Mouse (Mus musculus): Measurements from ENCODE around the gene Nme1. TPM values are rescaled to one million over a fixed set of nuclear protein-coding genes. Genes with fewer than 3 reads are reported as not detected.

Gene Nme1
- polyA plus RNA-seq, 1 experiment from 2014 or later = 357 TPM

GRCm38 (mm10) chr11:93988328-93989062, 20.2 kb upstream of the Nme1 start:
- Histone ChIP-seq H3K36me3 (ENCODE audit: control insufficient read depth, insufficient read depth) (no peaks in the 10 kb centered on the region), H3K9ac (replicated peaks; ENCODE audit: low read depth, low read length) (no peak overlapping the region), H3K4me3 (replicated peaks; ENCODE audit: low read length) (no peak overlapping the region), H3K9me3 (ENCODE audit: control insufficient read depth, low read length) (no peaks in the 10 kb centered on the region), H3K4me1 (replicated peaks; ENCODE audit: control insufficient read depth, insufficient read depth, low read length) (no peaks in the 10 kb centered on the region), H3K27ac (ENCODE audit: low read length) (no peak overlapping the region), H3K27me3 (replicated peaks; ENCODE audit: control insufficient read depth, insufficient read depth, low read length) (0 out of 2 replicates have a peak, but pooled peaks cover 5% of the 10 kb centered on the region), H3K4me2 (ENCODE audit: low read length) (no peak overlapping the region)
- ATAC-seq = no peak
- WGBS = 70% methylated on average over 12 of the region's 12 CpGs

DNA sequence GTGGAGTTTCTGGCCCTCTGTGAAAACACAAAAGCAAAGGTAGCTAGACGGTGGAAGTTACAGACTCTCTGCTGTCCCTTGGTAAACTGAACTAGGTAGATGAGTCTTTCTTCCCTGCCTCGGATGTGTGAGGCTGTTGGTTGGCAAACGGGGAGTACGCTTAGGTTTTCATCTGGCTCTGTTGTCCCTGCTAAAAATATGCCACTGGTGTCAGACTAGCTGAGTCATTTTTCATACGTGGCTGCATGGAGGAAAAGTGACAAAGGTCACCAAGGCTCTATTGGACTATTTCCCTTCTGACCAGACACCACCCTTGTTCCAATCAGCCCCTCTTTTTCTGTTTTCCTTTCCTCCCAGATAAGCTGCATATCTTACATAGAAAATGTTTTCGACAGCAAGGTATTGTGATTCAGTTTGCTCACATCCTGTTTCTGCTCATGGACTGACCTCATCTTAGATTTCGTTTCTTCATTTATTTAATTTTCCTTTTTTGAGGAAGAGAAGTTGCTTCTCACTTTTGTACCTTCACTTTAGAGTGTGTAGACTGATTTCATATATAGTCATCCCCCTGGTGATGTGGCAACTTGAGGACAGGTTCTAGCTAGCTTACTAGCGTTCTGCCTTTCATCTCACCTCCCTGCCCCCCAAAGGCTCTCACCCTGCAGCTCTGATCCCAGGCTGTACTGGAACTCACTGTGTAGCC, 19.5 kb upstream of the Nme1 start:
- ATAC-seq = no peak
- Histone ChIP-seq H3K4me2 (ENCODE audit: low read length) (no peak overlapping the region), H3K9ac (replicated peaks; ENCODE audit: low read depth, low read length) (no peak overlapping the region), H3K4me1 (replicated peaks; ENCODE audit: control insufficient read depth, insufficient read depth, low read length) (no peaks in the 10 kb centered on the region), H3K4me3 (replicated peaks; ENCODE audit: low read length) (no peak overlapping the region), H3K36me3 (ENCODE audit: control insufficient read depth, insufficient read depth) (no peaks in the 10 kb centered on the region), H3K9me3 (ENCODE audit: control insufficient read depth, low read length) (no peaks in the 10 kb centered on the region), H3K27ac (ENCODE audit: low read length) (no peak overlapping the region), H3K27me3 (replicated peaks; ENCODE audit: control insufficient read depth, insufficient read depth, low read length) (0 out of 2 replicates have a peak, but pooled peaks cover 5% of the 10 kb centered on the region)
- WGBS = 73% methylated on average over 8 of the region's 8 CpGs

DNA sequence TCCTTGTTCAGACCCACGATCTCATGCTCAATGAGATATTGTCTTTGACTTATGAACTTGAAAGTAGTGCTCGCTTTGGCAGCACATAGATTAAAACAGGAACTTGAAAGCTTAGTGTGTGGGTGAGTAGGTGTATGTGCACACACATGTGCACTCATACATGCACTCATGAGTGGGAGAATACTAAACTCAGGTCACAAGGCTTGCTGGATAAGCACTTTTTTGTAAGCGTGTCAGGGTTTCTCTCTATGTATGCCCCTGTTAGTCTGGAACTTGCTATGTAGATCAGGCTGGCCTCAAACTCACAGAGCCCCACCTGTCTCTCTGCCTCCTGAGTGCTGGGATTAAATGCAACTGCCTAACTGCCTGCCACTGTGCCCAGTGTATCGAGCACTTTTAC, 18.7 kb upstream of the Nme1 start:
- Histone ChIP-seq H3K36me3 (ENCODE audit: control insufficient read depth, insufficient read depth) (no peaks in the 10 kb centered on the region), H3K27me3 (replicated peaks; ENCODE audit: control insufficient read depth, insufficient read depth, low read length) (0 out of 2 replicates have a peak, but pooled peaks cover 5% of the 10 kb centered on the region), H3K9me3 (ENCODE audit: control insufficient read depth, low read length) (no peaks in the 10 kb centered on the region), H3K27ac (ENCODE audit: low read length) (no peak overlapping the region), H3K4me3 (replicated peaks; ENCODE audit: low read length) (no peak overlapping the region), H3K9ac (replicated peaks; ENCODE audit: low read depth, low read length) (no peak overlapping the region), H3K4me2 (ENCODE audit: low read length) (no peak overlapping the region), H3K4me1 (replicated peaks; ENCODE audit: control insufficient read depth, insufficient read depth, low read length) (no peaks in the 10 kb centered on the region)
- no peak for ATAC-seq
- WGBS = 87% methylated on average over 4 of the region's 4 CpGs

GRCm38 (mm10) chr11:93986298-93986697, 18.0 kb upstream of the Nme1 start:
- Histone ChIP-seq H3K9me3 (ENCODE audit: control insufficient read depth, low read length) (no peaks in the 10 kb centered on the region), H3K4me3 (replicated peaks; ENCODE audit: low read length) (no peak overlapping the region), H3K4me2 (ENCODE audit: low read length) (no peak overlapping the region), H3K27me3 (replicated peaks; ENCODE audit: control insufficient read depth, insufficient read depth, low read length) (no peaks in the 10 kb centered on the region), H3K9ac (replicated peaks; ENCODE audit: low read depth, low read length) (no peak overlapping the region), H3K4me1 (replicated peaks; ENCODE audit: control insufficient read depth, insufficient read depth, low read length) (no peaks in the 10 kb centered on the region), H3K27ac (ENCODE audit: low read length) (no peak overlapping the region), H3K36me3 (ENCODE audit: control insufficient read depth, insufficient read depth) (no peaks in the 10 kb centered on the region)
- ATAC-seq = no peak

- Histone ChIP-seq H3K9ac (replicated peaks; ENCODE audit: low read depth, low read length) (no peak overlapping the region), H3K4me2 (ENCODE audit: low read length) (no peak overlapping the region), H3K4me3 (replicated peaks; ENCODE audit: low read length) (no peak overlapping the region), H3K4me1 (replicated peaks; ENCODE audit: control insufficient read depth, insufficient read depth, low read length) (no peaks in the 10 kb centered on the region), H3K9me3 (ENCODE audit: control insufficient read depth, low read length) (no peaks in the 10 kb centered on the region), H3K36me3 (ENCODE audit: control insufficient read depth, insufficient read depth) (no peaks in the 10 kb centered on the region), H3K27me3 (replicated peaks; ENCODE audit: control insufficient read depth, insufficient read depth, low read length) (no peaks in the 10 kb centered on the region), H3K27ac (ENCODE audit: low read length) (no peak overlapping the region)
- 86% methylated on average over 5 of the region's 5 CpGs for WGBS
- ATAC-seq = no peak
Observed at GRCm38 (mm10) chr11:93985265-93985664, 16.9 kb upstream of the Nme1 start.

- 100% methylated on average over 3 of the region's 3 CpGs for WGBS
- no peaks in the 10 kb centered on the region for H3K36me3 ChIP-seq (ENCODE audit: control insufficient read depth, insufficient read depth)
- no peak overlapping the region for H3K4me3 ChIP-seq (replicated peaks; ENCODE audit: low read length)
- H3K27me3 ChIP-seq (replicated peaks; ENCODE audit: control insufficient read depth, insufficient read depth, low read length) = no peaks in the 10 kb centered on the region
- no peak for ATAC-seq
- no peak overlapping the region for H3K4me2 ChIP-seq (ENCODE audit: low read length)
- H3K27ac ChIP-seq (ENCODE audit: low read length) = no peak overlapping the region
- no peaks in the 10 kb centered on the region for H3K4me1 ChIP-seq (replicated peaks; ENCODE audit: control insufficient read depth, insufficient read depth, low read length)
- H3K9me3 ChIP-seq (ENCODE audit: control insufficient read depth, low read length) = no peaks in the 10 kb centered on the region
- H3K9ac ChIP-seq (replicated peaks; ENCODE audit: low read depth, low read length) = no peak overlapping the region
Observed at GRCm38 (mm10) chr11:93984619-93985018, 16.3 kb upstream of the Nme1 start.

GRCm38 (mm10) chr11:93979502-93980049, 11.3 kb upstream of the Nme1 start:
- H3K9me3 ChIP-seq (ENCODE audit: control insufficient read depth, low read length) = no peaks in the 10 kb centered on the region
- ATAC-seq = no peak
- no peak overlapping the region for H3K27ac ChIP-seq (ENCODE audit: low read length)
- no peak overlapping the region for H3K4me2 ChIP-seq (ENCODE audit: low read length)
- no peaks in the 10 kb centered on the region for H3K36me3 ChIP-seq (ENCODE audit: control insufficient read depth, insufficient read depth)
- H3K4me1 ChIP-seq (replicated peaks; ENCODE audit: control insufficient read depth, insufficient read depth, low read length) = no peaks in the 10 kb centered on the region
- no peak overlapping the region for H3K4me3 ChIP-seq (replicated peaks; ENCODE audit: low read length)
- no peaks in the 10 kb centered on the region for H3K27me3 ChIP-seq (replicated peaks; ENCODE audit: control insufficient read depth, insufficient read depth, low read length)
- H3K9ac ChIP-seq (replicated peaks; ENCODE audit: low read depth, low read length) = no peak overlapping the region
- WGBS = 58% methylated on average over 6 of the region's 6 CpGs

DNA sequence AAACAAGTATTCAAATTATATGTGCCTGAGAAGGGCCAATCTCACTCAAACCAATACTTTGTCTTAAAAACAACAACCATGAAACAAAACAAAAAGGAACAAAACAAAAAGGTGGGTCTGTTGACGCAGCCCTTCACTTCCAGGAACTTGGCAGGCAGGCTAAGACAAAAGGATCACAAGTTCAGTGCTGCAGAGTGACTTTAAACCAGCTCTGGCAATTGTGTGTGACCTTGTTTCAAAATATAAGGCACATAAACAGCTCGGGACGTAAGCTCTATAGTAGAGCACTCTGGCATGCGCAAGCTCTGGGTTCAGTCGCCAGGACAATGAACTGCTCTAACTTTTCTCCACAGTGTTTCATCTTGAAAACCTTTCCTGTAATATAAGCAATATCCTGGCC, 4.6 kb upstream of the Nme1 start:
- no peaks in the 10 kb centered on the region for H3K27me3 ChIP-seq (replicated peaks; ENCODE audit: control insufficient read depth, insufficient read depth, low read length)
- H3K36me3 ChIP-seq (ENCODE audit: control insufficient read depth, insufficient read depth) = no peaks in the 10 kb centered on the region
- H3K4me3 ChIP-seq (replicated peaks; ENCODE audit: low read length) = no peak overlapping the region
- no peak overlapping the region for H3K27ac ChIP-seq (ENCODE audit: low read length)
- ATAC-seq = no peak
- peaks cover 5% of the 10 kb centered on the region; the same call in 1 of the 2 replicates for H3K4me1 ChIP-seq (replicated peaks; ENCODE audit: control insufficient read depth, insufficient read depth, low read length)
- WGBS = 82% methylated on average over 5 of the region's 5 CpGs
- no peak overlapping the region for H3K9ac ChIP-seq (replicated peaks; ENCODE audit: low read depth, low read length)
- no peaks in the 10 kb centered on the region for H3K9me3 ChIP-seq (ENCODE audit: control insufficient read depth, low read length)
- H3K4me2 ChIP-seq (ENCODE audit: low read length) = no peak overlapping the region

DNA sequence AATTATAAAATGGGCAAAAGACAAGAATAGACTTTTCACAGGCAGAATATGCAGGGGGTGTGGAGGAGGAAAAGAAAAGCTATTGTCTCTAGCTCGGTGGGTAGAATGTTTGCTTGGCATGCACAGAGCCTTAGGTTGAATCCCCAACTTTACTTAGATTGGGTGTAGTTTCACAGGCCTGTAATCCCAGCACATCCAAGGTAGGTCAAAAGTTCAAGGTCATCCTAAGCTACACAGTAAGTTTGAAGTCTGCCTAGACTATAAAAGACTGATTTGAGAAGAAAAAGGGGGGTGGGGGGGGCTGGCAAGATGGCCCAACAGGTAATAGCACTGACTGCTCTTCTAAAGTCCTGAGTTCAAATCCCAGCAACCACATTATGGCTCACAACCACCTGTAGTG, 1.5 kb upstream of the Nme1 start:
- Histone ChIP-seq H3K27me3 (replicated peaks; ENCODE audit: control insufficient read depth, insufficient read depth, low read length) (no peaks in the 10 kb centered on the region), H3K36me3 (ENCODE audit: control insufficient read depth, insufficient read depth) (peaks cover 11% of the 10 kb centered on the region), H3K4me3 (replicated peaks; ENCODE audit: low read length) (no peak overlapping the region), H3K4me2 (ENCODE audit: low read length) (no peak overlapping the region), H3K9me3 (ENCODE audit: control insufficient read depth, low read length) (no peaks in the 10 kb centered on the region), H3K4me1 (replicated peaks; ENCODE audit: control insufficient read depth, insufficient read depth, low read length) (peaks cover 13% of the 10 kb centered on the region), H3K27ac (ENCODE audit: low read length) (no peak overlapping the region), H3K9ac (replicated peaks; ENCODE audit: low read depth, low read length) (no peak overlapping the region)
- no peak for ATAC-seq
- 74% methylated on average over 1 of the region's 1 CpGs for WGBS

Measured in forebrain, embryonic 16.5 days (tissue).